Mouse (Mus musculus) heart, adult 2 months (tissue): Measurements from ENCODE around the gene Dab1.

Experiments
- CTCF ChIP-seq: fragments of 200-600 bp; IDR thresholded peaks from 2 replicates; pipeline ENCODE4 v1.8.1; 2022; ENCODE audit warnings: antibody characterized with exemption, mild to moderate bottlenecking, moderate library complexity
- EP300 ChIP-seq: fragments of 200-500 bp; IDR thresholded peaks from 2 replicates; pipeline ENCODE4 v1.6.1; 2011; ENCODE audit warnings: low read depth, low read length, control low read depth; ENCODE audit not compliant: insufficient read depth
- POLR2A ChIP-seq: fragments of 200-500 bp; IDR thresholded peaks from 2 replicates; pipeline ENCODE4 v1.6.1; 2011; ENCODE audit warnings: mild to moderate bottlenecking, low read depth, low read length, control low read depth; ENCODE audit not compliant: insufficient read depth

GRCm38 (mm10) chr4:104724258-104724657 is 1105.1 kb downstream of the Dab1 start:
- TF ChIP-seq CTCF (no peak), POLR2A (no peak), EP300 (no peak)
